Mouse (Mus musculus) activated CD4-positive, CD25-positive, alpha-beta regulatory T cell (primary cell): ENCODE data around the gene Tctex1d1. TPM values are rescaled to one million over a fixed set of nuclear protein-coding genes. Genes with fewer than 3 reads are reported as not detected.

ENCODE experiments used
- polyA plus RNA-seq, 2 experiments: library from polyadenylated mRNA; unstranded; fragments of 100-300 nt; shearing (Covaris generic); gene quantifications; one replicate each; pipeline ENCODE4 v1.2.1; 2017

Tctex1d1 gene
- polyA plus RNA-seq: under 1 TPM; 0.39 TPM

GRCm38 (mm10) chr4:102978440-102978839 lies at the start of gene Tctex1d1:
TSS of gene Tctex1d1 (plus strand) at chr4:102978606.

DNA sequence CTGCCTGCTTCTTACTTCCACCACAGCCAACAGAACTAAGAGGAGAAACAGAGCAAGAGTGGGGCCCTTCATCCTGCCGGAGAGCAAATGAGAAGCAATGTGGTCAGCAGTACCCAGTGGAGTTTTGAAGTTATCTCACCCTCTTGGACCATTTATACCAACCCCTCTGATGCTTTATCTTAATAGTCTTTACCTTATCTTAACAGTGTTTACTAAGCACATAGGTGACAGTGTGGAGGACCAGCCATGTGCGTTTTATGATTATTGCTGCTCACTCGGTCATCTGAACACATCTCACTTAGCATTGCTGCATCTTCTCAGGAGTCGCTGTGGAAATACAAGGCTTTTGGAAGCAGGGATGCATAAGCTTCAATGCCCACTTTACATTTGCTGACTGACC lies 48.2 kb downstream of the Tctex1d1 start, which contains the start of gene Insl5:
Gene Insl5 (minus strand): TSS at position 222 of the 400 bp plus-strand sequence.

Other genes starting within 250 kb of the Tctex1d1 start
- gene Sgip1, start 237.3 kb upstream of the Tctex1d1 start, polyA plus RNA-seq: 1 to 10 TPM in 1 of 2 experiments, under 1 TPM in 1; 0.67 to 2.0 TPM
- gene Insl5, start 48.2 kb downstream of the Tctex1d1 start, polyA plus RNA-seq: under 1 TPM in 1 of 2 experiments, not detected in 1; 0.26 TPM
- gene Mier1, start 135.8 kb downstream of the Tctex1d1 start, polyA plus RNA-seq: 10 to 100 TPM; 73.2 to 75.7 TPM
- gene Wdr78, start 135.9 kb downstream of the Tctex1d1 start, polyA plus RNA-seq: 1 to 10 TPM in 1 of 2 experiments, under 1 TPM in 1; 0.21 to 2.7 TPM
- 10 to 100 TPM; 20.7 to 26.1 TPM for gene Slc35d1, start 236.6 kb downstream of the Tctex1d1 start, polyA plus RNA-seq